9 mouse cellular contexts compared by ENCODE assay signal in genomic region chrX:103481243-103482096, GRCm38 (mm10). TPM values are rescaled to one million over a fixed set of nuclear protein-coding genes. Genes with fewer than 3 reads are reported as not detected.
A peak's percentile ranks its signal among the peaks of the same experiment; 100 is the strongest.
DNase-seq lines count a peak whose midpoint lies in the region; ATAC-seq and TF ChIP-seq lines count a peak whose summit lies in the region.
"Had no signal": no experiment of that assay in that cellular context is flagged by ENCODE, and none has a peak within 500 bp of the region (broad histone marks: within the 10 kb centered on the region; RNA-seq: fewer than 3 reads in every experiment).

No protein-coding gene starts in this region.

- H3K27me3 ChIP-seq in lung, embryonic 14.5 days (ENCODE audit: insufficient read depth, low read length): no peaks in the 10 kb centered on the region
- no peaks in the 10 kb centered on the region for H3K27me3 ChIP-seq in forebrain, embryonic 15.5 days
- no peaks in the 10 kb centered on the region for H3K27me3 ChIP-seq in intestine, embryonic 15.5 days (replicated peaks)
- H3K27me3 ChIP-seq in stomach, embryonic 16.5 days (ENCODE audit: control insufficient read depth, insufficient read depth, low read length): no peaks in the 10 kb centered on the region

- ATAC-seq in lung, embryonic 14.5 days (ENCODE audit: insufficient read depth): peak; percentile 78
- ATAC-seq in forebrain, embryonic 15.5 days (replicated peaks): peak; percentile 83
- peak; percentile 61 for ATAC-seq in intestine, embryonic 15.5 days
- ATAC-seq in stomach, embryonic 16.5 days (ENCODE audit: insufficient read depth, low FRiP score): peak; percentile 79
- no peak for ATAC-seq in granulocyte monocyte progenitor cell, adult 5-6 weeks (replicated peaks; ENCODE audit: poor library complexity, severe bottlenecking)

- peak overlapping the region; percentile 31 for H3K4me2 ChIP-seq in lung, embryonic 14.5 days
- H3K4me2 ChIP-seq in forebrain, embryonic 15.5 days (replicated peaks): peak overlapping the region; percentile 33
- H3K4me2 ChIP-seq in intestine, embryonic 15.5 days (replicated peaks): peak overlapping the region; percentile 26; the same call in 1 of the 2 replicates
- peak overlapping the region; percentile 13; the same call in 1 of the 2 replicates for H3K4me2 ChIP-seq in stomach, embryonic 16.5 days (ENCODE audit: low read depth, low read length)

- peak overlapping the region; percentile 39 for H3K4me3 ChIP-seq in lung, embryonic 14.5 days (ENCODE audit: low read depth, low read length)
- H3K4me3 ChIP-seq in lung, adult 2 months (replicated peaks; ENCODE audit: extremely low read depth, low read depth, low read length): no peak overlapping the region
- H3K4me3 ChIP-seq in forebrain, embryonic 15.5 days: peak overlapping the region; percentile 47
- peak overlapping the region; percentile 41 for H3K4me3 ChIP-seq in intestine, embryonic 15.5 days (replicated peaks)
- peak overlapping the region; percentile 76 for H3K4me3 ChIP-seq in macrophage (ENCODE audit: inconsistent target)
- H3K4me3 ChIP-seq in stomach, embryonic 16.5 days (replicated peaks; ENCODE audit: low read length): peak overlapping the region; percentile 49

- no peaks in the 10 kb centered on the region for H3K4me1 ChIP-seq in lung, embryonic 14.5 days (ENCODE audit: insufficient read depth)
- no peaks in the 10 kb centered on the region for H3K4me1 ChIP-seq in lung, adult 2 months (ENCODE audit: control insufficient read depth, insufficient read depth, low read length)
- H3K4me1 ChIP-seq in forebrain, embryonic 15.5 days: no peaks in the 10 kb centered on the region
- no peaks in the 10 kb centered on the region for H3K4me1 ChIP-seq in intestine, embryonic 15.5 days (replicated peaks)
- no peaks in the 10 kb centered on the region for H3K4me1 ChIP-seq in stomach, embryonic 16.5 days (ENCODE audit: control insufficient read depth, insufficient read depth, low read length)

- peak overlapping the region; percentile 53 for H3K9ac ChIP-seq in lung, embryonic 14.5 days
- H3K9ac ChIP-seq in forebrain, embryonic 15.5 days (replicated peaks): peak overlapping the region; percentile 47
- peak overlapping the region; percentile 45 for H3K9ac ChIP-seq in intestine, embryonic 15.5 days
- H3K9ac ChIP-seq in stomach, embryonic 16.5 days (ENCODE audit: low read length): peak overlapping the region; percentile 67

- H3K27ac ChIP-seq in lung, embryonic 14.5 days (ENCODE audit: low read depth): peak overlapping the region; percentile 74; the same call in 1 of the 2 replicates
- peak overlapping the region; percentile 86 for H3K27ac ChIP-seq in forebrain, embryonic 15.5 days (replicated peaks)
- peak overlapping the region; percentile 79 for H3K27ac ChIP-seq in intestine, embryonic 15.5 days
- peak overlapping the region; percentile 87 for H3K27ac ChIP-seq in macrophage
- peak overlapping the region; percentile 89 for H3K27ac ChIP-seq in stomach, embryonic 16.5 days (ENCODE audit: low read length)

- peak; percentile 41 for TF ChIP-seq CTCF in lung, embryonic 14.5 days (IDR thresholded peaks at IDR 0.05; ENCODE audit: low read depth)
- TF ChIP-seq CTCF in lung, adult 2 months (IDR thresholded peaks at IDR 0.05; ENCODE audit: insufficient read depth, low read length): no peak

- no peak for TF ChIP-seq POLR2A in lung, adult 2 months (IDR thresholded peaks at IDR 0.05; ENCODE audit: borderline replicate concordance, extremely low read depth, low read depth, low read length)

- H3K36me3 ChIP-seq in lung, embryonic 14.5 days (ENCODE audit: insufficient read depth): no peaks in the 10 kb centered on the region
- no peaks in the 10 kb centered on the region for H3K36me3 ChIP-seq in forebrain, embryonic 15.5 days
- H3K36me3 ChIP-seq in intestine, embryonic 15.5 days: no peaks in the 10 kb centered on the region
- no peaks in the 10 kb centered on the region for H3K36me3 ChIP-seq in macrophage (ENCODE audit: inconsistent target)
- H3K36me3 ChIP-seq in stomach, embryonic 16.5 days (ENCODE audit: control insufficient read depth, insufficient read depth, low read length): no peaks in the 10 kb centered on the region

- WGBS in lung, embryonic 14.5 days: 78% methylated on average over 32 of the region's 32 CpGs
- WGBS in lung, adult 2 months: 55% methylated on average over 32 of the region's 32 CpGs
- WGBS in forebrain, embryonic 15.5 days: 73% methylated on average over 32 of the region's 32 CpGs
- 55% methylated on average over 32 of the region's 32 CpGs for WGBS in intestine, embryonic 15.5 days
- WGBS in macrophage (ENCODE audit: missing documents): 57% methylated on average over 28 of the region's 32 CpGs
- 68% methylated on average over 32 of the region's 32 CpGs for WGBS in stomach, embryonic 16.5 days

- DNase-seq in lung, embryonic 14.5 days: peak; percentile 70
- DNase-seq in lung, adult 2 months: no peak
- peak; percentile 79 for DNase-seq in embryo, embryonic 10.5 days (ENCODE audit: low spot score)

- H3K9me3 ChIP-seq in lung, embryonic 14.5 days (ENCODE audit: low read depth, low read length): no peaks in the 10 kb centered on the region
- H3K9me3 ChIP-seq in forebrain, embryonic 15.5 days: no peaks in the 10 kb centered on the region
- H3K9me3 ChIP-seq in intestine, embryonic 15.5 days: no peaks in the 10 kb centered on the region
- H3K9me3 ChIP-seq in stomach, embryonic 16.5 days (replicated peaks; ENCODE audit: control insufficient read depth, low read length): no peaks in the 10 kb centered on the region; the same call in 1 of the 2 replicates

- H3K79me2 ChIP-seq in macrophage (ENCODE audit: inconsistent target): peaks cover 64% of the 10 kb centered on the region; the same call in 1 of the 2 replicates

RNA-seq across cellular contexts. Expression of gene Gm26992, which starts 59.7 kb away (rescaled TPM):
- polyA plus RNA-seq in lung, embryonic 14.5 days (2014; fragmentation: Nextera tagmentation; extraction: Ambion mirVana): not detected in 2 replicates
- polyA plus RNA-seq in lung, adult 2 months (2012; rRNA removed): 0.62 and 1.3 TPM in 2 replicates
- polyA plus RNA-seq in forebrain, embryonic 15.5 days (2015; fragmentation: Nextera tagmentation; extraction: Ambion mirVana): not detected in 2 replicates
- polyA plus RNA-seq in intestine, embryonic 15.5 days (2015; fragmentation: Nextera tagmentation; extraction: Ambion mirVana): not detected in 2 replicates
- 10 to 100 TPM in 1 of 26 experiments, 1 to 10 TPM in 11, not detected in 14; 2.7 to 10.5 (median 4.9) TPM for total RNA-seq in macrophage (2018; cell fraction: chromatin; rRNA removed)
- total RNA-seq in macrophage (2018; cell fraction: cytosol; rRNA removed): not detected
- total RNA-seq in macrophage (2018; cell fraction: nucleus; rRNA removed): 1 to 10 TPM in 3 of 26 experiments, not detected in 23; 2.0 to 7.4 (median 2.8) TPM
- polyA plus RNA-seq in macrophage (2018): not detected in 3 replicates
- polyA plus RNA-seq in stomach, embryonic 16.5 days (2015; fragmentation: Nextera tagmentation; extraction: Ambion mirVana): not detected in 2 replicates
- not detected in 2 replicates for total RNA-seq in granulocyte monocyte progenitor cell, adult 5-6 weeks (2014; fragmentation: Nextera tagmentation)
- total RNA-seq in granulocyte monocyte progenitor cell, adult 5-6 weeks (2017): not detected in 2 replicates
- polyA plus RNA-seq: cortical plate, adult 2 months had no signal
